Mouse (Mus musculus) CD4-positive, CD25-positive, alpha-beta regulatory T cell, adult 2 months (primary cell): ENCODE results near the gene Kif1bp.
"Not testable (repeated sequence)": the region's sequence is repeated elsewhere in the genome, so short reads cannot be mapped to it uniquely, and the experiment has no call there.

Experiments
- DNase-seq: peaks from one replicate; pipeline ENCODE4 v3.0.0-alpha.2; 2012; ENCODE audit warnings: low read depth, low spot score

Gene Kif1bp

GRCm38 (mm10) chr10:62509032-62509656 is 69.1 kb downstream of the Kif1bp start:
- DNase-seq = peak; percentile 44

DNA sequence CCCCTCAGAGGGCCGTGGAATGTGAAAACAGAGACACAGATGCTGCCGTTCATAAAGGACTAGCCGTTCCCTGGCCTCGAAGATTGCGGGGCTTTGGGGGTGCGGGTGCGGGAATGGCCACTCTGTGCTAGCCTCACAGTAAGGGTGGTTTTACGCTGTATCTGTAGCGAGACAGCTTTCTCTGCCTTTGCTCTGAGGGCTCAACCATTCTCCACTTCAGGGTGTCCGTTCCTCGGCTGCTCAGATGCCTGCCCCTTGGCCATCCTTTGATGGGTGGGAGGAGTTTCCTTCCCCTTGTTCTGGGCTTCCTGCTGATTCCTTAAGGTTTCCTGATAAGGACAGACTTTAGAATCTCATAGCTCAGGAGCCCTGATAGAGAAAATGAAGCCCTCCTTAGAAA is 69.8 kb downstream of the Kif1bp start:
- peak; percentile 44 for DNase-seq

DNA sequence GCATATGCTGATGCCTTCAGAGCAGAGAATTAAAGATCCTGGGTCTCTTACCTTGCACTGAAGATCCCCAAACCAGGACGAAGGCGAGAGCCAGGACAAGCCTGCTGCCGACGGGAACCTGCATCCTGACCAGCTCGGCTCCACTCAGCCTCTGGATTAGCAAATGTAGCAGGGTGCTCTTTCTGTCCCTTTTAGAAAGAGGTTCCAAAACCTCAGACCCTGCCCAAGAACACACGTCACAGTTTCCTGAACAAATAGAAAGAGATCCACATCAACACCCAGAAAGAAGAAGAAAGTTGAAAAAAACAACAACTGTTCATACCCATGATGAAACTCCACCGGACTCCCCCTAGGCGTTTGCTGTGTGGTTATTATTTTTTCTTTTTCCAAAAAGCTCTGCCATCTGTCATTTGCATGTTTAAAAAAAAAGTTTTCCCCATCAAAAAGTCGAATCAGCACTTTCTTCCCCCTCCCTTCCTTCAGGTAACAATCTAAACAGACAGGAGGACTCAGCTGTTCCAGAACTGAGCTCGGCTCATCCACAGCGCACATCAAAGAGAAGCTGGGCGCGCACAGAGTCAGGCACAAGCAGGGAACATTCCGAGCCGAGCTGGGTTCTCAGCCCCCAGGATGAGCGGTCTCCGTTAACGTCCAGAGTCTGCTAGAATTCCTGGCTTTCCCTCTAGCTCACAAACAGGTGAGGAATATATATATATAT is 70.5 kb downstream of the Kif1bp start:
- peak; percentile 89 for DNase-seq

DNA sequence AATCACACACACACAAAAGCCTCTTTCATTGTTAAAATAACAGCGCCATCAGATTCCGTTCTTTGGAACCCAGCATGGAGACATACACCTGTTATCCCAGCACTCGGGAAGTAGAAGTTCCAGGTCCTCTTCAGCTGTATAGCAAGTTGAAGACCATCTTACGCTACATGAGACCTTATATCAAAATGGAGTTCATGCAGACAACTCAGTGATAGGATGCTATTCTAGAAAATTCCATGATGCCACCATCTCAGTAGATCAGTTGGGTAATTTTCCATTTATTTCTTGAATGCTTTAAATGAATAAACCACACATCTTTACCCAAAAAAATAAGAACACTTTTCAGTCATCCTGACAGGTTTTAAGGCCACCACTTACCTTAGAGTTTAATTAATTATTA is 71.2 kb downstream of the Kif1bp start:
- peak; percentile 63 for DNase-seq

DNA sequence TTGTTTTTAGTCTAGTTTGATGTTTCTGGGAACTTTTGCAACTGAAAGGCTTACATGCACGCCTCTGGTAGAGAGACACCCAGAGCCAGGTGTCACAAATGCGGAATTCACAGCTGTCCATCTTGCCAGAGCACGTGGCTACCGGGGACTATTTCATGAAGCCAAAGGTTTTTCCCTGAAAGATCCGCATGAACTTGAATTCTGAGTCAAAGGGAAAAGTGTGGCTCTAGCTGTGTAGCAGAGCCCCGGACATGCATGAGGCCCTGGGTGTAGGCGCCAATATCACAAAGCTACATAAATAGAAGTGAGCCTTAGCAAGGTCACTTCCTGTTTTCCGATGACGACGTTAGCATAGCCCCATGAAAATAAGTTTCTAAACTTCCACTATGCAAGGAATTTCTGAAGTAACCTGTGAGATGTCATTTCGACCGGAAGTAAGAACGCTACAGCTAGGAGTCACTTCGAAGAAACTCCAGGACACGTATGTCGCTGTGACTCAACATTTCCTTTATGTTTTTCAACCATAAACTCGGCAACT is 72.2 kb downstream of the Kif1bp start:
- DNase-seq = peak; percentile 88

DNA sequence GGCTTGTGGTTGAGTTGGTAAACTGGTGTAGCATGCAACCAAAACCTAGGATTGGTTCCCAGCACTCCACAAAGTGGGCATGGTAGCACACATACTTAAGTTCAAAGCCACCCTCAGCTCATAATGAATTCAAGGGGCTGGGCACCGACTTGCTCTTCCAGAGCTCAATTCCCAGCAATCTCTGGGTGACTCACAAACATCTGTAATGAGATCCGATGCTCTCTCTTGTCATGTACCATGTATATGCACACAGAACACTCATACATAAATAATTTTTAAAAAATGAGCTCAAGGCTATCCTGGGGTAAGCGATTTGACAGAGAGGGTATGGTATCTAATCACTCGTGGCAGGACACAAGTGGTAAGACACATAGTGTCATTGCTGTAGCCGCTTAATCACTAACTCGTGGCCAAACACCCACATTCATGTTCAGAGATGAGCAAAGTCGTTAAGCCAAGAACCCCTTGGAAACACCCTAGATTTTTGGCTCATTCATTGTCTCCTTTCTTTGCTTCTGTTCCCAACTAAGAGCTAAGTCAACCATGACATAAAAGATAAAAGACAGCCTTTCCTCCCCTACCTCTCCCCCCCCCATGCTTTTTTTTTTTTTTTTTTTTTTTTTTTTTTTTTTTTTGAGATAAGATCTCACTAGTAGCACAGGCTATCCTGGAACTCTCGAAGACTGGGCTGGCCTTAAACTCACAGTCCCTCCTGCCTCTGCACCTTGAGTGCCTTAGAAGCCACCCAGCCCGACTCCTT is 72.9 kb downstream of the Kif1bp start:
- peak; percentile 64 for DNase-seq

- peak; percentile 49 for DNase-seq
These were observed 74.2 kb downstream of the Kif1bp start for GRCm38 (mm10) chr10:62503836-62504628.

GRCm38 (mm10) chr10:62503353-62503752 is 74.9 kb downstream of the Kif1bp start:
- DNase-seq = peak; percentile 62

DNA sequence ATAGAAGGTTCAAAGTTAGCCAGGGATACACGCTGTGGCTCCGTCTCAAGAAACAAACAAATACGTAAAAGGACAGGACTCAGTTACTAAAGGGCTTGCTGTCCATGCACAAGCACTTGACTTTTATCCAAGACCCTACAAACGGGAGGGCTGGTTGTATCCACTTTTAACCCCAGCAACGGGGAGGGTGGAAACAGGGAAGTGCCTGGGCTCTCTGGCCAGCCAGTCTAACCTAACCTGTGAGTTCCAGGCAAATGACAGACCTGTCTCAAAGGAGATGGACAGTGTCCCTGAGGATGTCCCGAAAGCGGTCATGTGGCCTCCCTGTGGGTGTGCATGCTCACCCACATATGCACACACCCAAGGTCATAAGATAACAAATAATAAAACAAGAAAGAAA is 76.3 kb downstream of the Kif1bp start:
- peak; percentile 13 for DNase-seq

GRCm38 (mm10) chr10:62500916-62501615 is 77.2 kb downstream of the Kif1bp start:
- peak; percentile 58 for DNase-seq

DNA sequence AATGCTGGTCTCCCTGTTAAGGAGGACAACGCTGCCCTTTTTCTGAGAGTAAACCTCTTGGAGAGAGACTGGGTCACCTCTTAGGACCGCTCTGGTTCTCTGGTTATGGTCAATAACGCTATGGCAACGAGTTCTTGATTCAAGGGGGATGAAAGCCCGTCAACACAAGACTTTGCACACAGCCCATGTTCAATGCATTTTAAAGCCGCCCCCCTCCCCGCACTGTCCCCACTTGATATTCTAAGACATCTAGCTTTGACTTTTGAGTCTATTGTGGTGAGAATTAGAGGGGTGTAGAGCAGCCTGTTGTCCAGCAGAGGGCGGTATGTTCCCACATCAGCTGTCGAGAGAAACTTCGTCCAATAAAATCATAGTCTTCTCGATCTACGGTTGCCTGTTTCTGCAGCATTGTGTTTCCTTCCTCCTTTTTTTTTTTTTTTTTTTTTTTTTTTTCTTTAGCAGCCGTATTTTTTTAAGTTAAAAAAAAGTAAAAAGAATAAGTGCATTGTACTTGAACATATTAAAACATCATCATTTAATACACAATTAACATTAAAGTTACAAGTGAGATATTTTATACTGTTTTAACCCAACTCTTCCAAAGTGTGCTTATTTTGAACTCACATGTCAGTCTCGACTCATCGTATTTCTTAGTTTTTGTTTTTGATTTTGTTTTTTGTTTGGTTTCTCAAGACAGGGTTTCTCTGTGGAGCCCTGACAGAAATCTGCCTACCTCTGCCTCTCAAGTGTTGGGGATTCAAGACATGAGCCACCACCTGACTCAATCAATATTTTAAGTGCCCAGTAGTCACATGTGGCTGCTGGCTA is 78.0 kb downstream of the Kif1bp start:
- DNase-seq = peak; percentile 93

DNA sequence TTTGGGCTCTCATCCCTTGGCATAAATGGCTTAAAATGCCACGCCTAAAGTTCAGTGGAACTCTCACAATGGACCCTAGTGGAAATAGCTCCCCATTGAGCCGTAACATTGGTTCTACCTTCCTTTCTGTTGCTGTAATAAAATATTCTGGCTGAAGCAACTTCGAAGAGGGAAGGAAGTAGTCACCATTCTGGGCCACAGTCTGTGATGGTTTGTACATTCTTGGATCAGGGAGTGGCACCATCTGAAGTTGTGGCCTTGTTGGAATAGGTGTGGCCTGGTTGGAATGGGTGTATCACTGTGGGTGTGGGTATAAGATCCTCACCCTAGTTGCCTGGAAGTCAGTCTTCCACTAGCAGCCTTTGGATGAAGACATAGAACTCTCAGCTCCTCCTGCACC is 86.6 kb downstream of the Kif1bp start:
- DNase-seq = not testable (repeated sequence)
